Mouse (Mus musculus) left cerebral cortex, adult 9 months (tissue): ENCODE data around the gene Pmis2.

ENCODE experiments used
- DNase-seq, 2 experiments: peaks; one replicate each; pipeline ENCODE4 v3.0.0; 2022; ENCODE audit warnings: low spot score in 2 of 2

Pmis2 gene

GRCm38 (mm10) chr7:30671480-30671879 is at the start of gene Pmis2:
TSS of gene Pmis2 (minus strand) at chr7:30671605.
- DNase-seq: no peak

GRCm38 (mm10) chr7:30719669-30720068 is 48.3 kb upstream of the Pmis2 start:
- no peak for DNase-seq

- DNase-seq: no peak
Measured at GRCm38 (mm10) chr7:30717716-30718046, 46.3 kb upstream of the Pmis2 start.

- peak in 1 of 2 experiments; percentile 64 for DNase-seq
Measured at GRCm38 (mm10) chr7:30717006-30717715, 45.8 kb upstream of the Pmis2 start.

GRCm38 (mm10) chr7:30711942-30712341 is 40.5 kb upstream of the Pmis2 start, which contains the start of gene Atp4a:
TSS of gene Atp4a (plus strand) at chr7:30712209.
- no peak for DNase-seq

GRCm38 (mm10) chr7:30707441-30707840 is 36.0 kb upstream of the Pmis2 start:
- no peak for DNase-seq

GRCm38 (mm10) chr7:30706214-30706882 is 34.9 kb upstream of the Pmis2 start:
- DNase-seq: no peak

GRCm38 (mm10) chr7:30698589-30698988 is 27.2 kb upstream of the Pmis2 start, which contains the start of gene 2200002J24Rik:
TSS of gene 2200002J24Rik (plus strand) at chr7:30698926.
- DNase-seq: no peak

GRCm38 (mm10) chr7:30698101-30698500 is 26.7 kb upstream of the Pmis2 start:
- no peak for DNase-seq

GRCm38 (mm10) chr7:30688325-30688724 is 16.9 kb upstream of the Pmis2 start:
- DNase-seq: peak in 1 of 2 experiments; percentile 10

GRCm38 (mm10) chr7:30683425-30683824 is 12.0 kb upstream of the Pmis2 start:
- DNase-seq: no peak

- no peak for DNase-seq
Measured at GRCm38 (mm10) chr7:30681897-30682296, 10.5 kb upstream of the Pmis2 start.

GRCm38 (mm10) chr7:30678263-30678975 is 7.0 kb upstream of the Pmis2 start:
- DNase-seq: no peak

GRCm38 (mm10) chr7:30669229-30669628 is 2.2 kb downstream of the Pmis2 start:
- DNase-seq: no peak

GRCm38 (mm10) chr7:30665321-30665720 is 6.1 kb downstream of the Pmis2 start:
- no peak for DNase-seq

GRCm38 (mm10) chr7:30664529-30665200 is 6.7 kb downstream of the Pmis2 start, which contains the start of gene Haus5:
TSS of gene Haus5 (minus strand) at chr7:30664994.
- peak; percentile 77 to 95 for DNase-seq

- DNase-seq: peak; percentile 98 to 99
Measured at GRCm38 (mm10) chr7:30649591-30650540, 21.5 kb downstream of the Pmis2 start, which contains the start of gene Rbm42. TSS of gene Rbm42 (minus strand) at chr7:30650317.

GRCm38 (mm10) chr7:30639083-30639482 is 32.3 kb downstream of the Pmis2 start:
- no peak for DNase-seq

GRCm38 (mm10) chr7:30636395-30636794 is 35.0 kb downstream of the Pmis2 start:
- DNase-seq: no peak

GRCm38 (mm10) chr7:30635752-30636151 is 35.7 kb downstream of the Pmis2 start, which contains the start of gene Etv2:
TSS of gene Etv2 (minus strand) at chr7:30635852.
- no peak for DNase-seq

- DNase-seq: peak in 1 of 2 experiments; percentile 14
Measured at GRCm38 (mm10) chr7:30634621-30635020, 36.8 kb downstream of the Pmis2 start.
